Mouse (Mus musculus): ENCODE measurements around the gene Slc12a5. TPM values are rescaled to one million over a fixed set of nuclear protein-coding genes. Genes with fewer than 3 reads are reported as not detected.
A peak's percentile ranks its signal among the peaks of the same experiment; 100 is the strongest.

The Slc12a5 gene
- polyA plus RNA-seq, 1 experiment from 2014 or later: 16.1 TPM

- ATAC-seq (ENCODE audit: low FRiP score): no peak
- Histone ChIP-seq H3K27me3 (peaks cover 32% of the 10 kb centered on the region), H3K36me3 (no peaks in the 10 kb centered on the region), H3K9ac (no peak overlapping the region), H3K27ac (no peak overlapping the region), H3K9me3 (replicated peaks) (no peaks in the 10 kb centered on the region), H3K4me2 (replicated peaks) (no peak overlapping the region), H3K4me1 (peaks cover 6% of the 10 kb centered on the region), H3K4me3 (no peak overlapping the region)
- WGBS: 57% methylated on average over 11 of the region's 11 CpGs
Measured at GRCm38 (mm10) chr2:164930706-164931581, 29.7 kb upstream of the Slc12a5 start.

GRCm38 (mm10) chr2:164933534-164933933, 27.1 kb upstream of the Slc12a5 start:
- 47% methylated on average over 9 of the region's 10 CpGs for WGBS
- H3K36me3 ChIP-seq: no peaks in the 10 kb centered on the region
- no peak overlapping the region for H3K4me2 ChIP-seq (replicated peaks)
- no peak overlapping the region for H3K27ac ChIP-seq
- peaks cover 52% of the 10 kb centered on the region for H3K27me3 ChIP-seq
- no peak overlapping the region for H3K9ac ChIP-seq
- no peak overlapping the region for H3K4me3 ChIP-seq
- peaks cover 11% of the 10 kb centered on the region for H3K4me1 ChIP-seq
- no peaks in the 10 kb centered on the region for H3K9me3 ChIP-seq (replicated peaks)
- no peak for ATAC-seq (ENCODE audit: low FRiP score)

GRCm38 (mm10) chr2:164935991-164936390, 24.6 kb upstream of the Slc12a5 start:
- no peak overlapping the region for H3K9ac ChIP-seq
- no peaks in the 10 kb centered on the region for H3K9me3 ChIP-seq (replicated peaks)
- H3K4me1 ChIP-seq: peaks cover 32% of the 10 kb centered on the region
- H3K36me3 ChIP-seq: no peaks in the 10 kb centered on the region
- H3K27ac ChIP-seq: no peak overlapping the region
- no peak overlapping the region for H3K4me2 ChIP-seq (replicated peaks)
- H3K4me3 ChIP-seq: no peak overlapping the region
- WGBS: 71% methylated on average over 4 of the region's 4 CpGs
- peaks cover 64% of the 10 kb centered on the region for H3K27me3 ChIP-seq
- no peak for ATAC-seq (ENCODE audit: low FRiP score)

- Histone ChIP-seq H3K4me2 (replicated peaks) (peak overlapping the region; percentile 67), H3K36me3 (no peaks in the 10 kb centered on the region), H3K9ac (peak overlapping the region; percentile 43), H3K4me1 (peaks cover 29% of the 10 kb centered on the region), H3K4me3 (peak overlapping the region; percentile 31), H3K9me3 (replicated peaks) (no peaks in the 10 kb centered on the region), H3K27me3 (peaks cover 58% of the 10 kb centered on the region), H3K27ac (peak overlapping the region; percentile 66)
- WGBS: 3% methylated on average over 39 of the region's 39 CpGs
- peak; percentile 90 for ATAC-seq (ENCODE audit: low FRiP score)
Measured at GRCm38 (mm10) chr2:164938146-164939091, 22.2 kb upstream of the Slc12a5 start.

- Histone ChIP-seq H3K36me3 (no peaks in the 10 kb centered on the region), H3K27ac (peak overlapping the region; percentile 66), H3K9ac (peak overlapping the region; percentile 43), H3K4me2 (replicated peaks) (peak overlapping the region; percentile 67), H3K4me3 (peak overlapping the region; percentile 31), H3K4me1 (peaks cover 29% of the 10 kb centered on the region), H3K27me3 (peaks cover 55% of the 10 kb centered on the region), H3K9me3 (replicated peaks) (no peaks in the 10 kb centered on the region)
- peak; percentile 68 for ATAC-seq (ENCODE audit: low FRiP score)
- WGBS: 1% methylated on average over 11 of the region's 11 CpGs
Measured at GRCm38 (mm10) chr2:164939106-164939505, 21.5 kb upstream of the Slc12a5 start.

GRCm38 (mm10) chr2:164940140-164940830, 20.3 kb upstream of the Slc12a5 start, which contains the start of gene Mmp9:
Gene Mmp9, plus strand, starts transcription at chr2:164940780.
- WGBS: 20% methylated on average over 10 of the region's 10 CpGs
- Histone ChIP-seq H3K27ac (no peak within 1 kb of the TSS), H3K9ac (no peak within 1 kb of the TSS), H3K4me3 (no peak within 1 kb of the TSS), H3K9me3 (replicated peaks) (no peaks in the 10 kb centered on the region), H3K4me1 (peaks cover 29% of the 10 kb centered on the region), H3K27me3 (peaks cover 49% of the 10 kb centered on the region), H3K36me3 (no peaks in the 10 kb centered on the region), H3K4me2 (replicated peaks) (peak within 1 kb of the TSS; percentile 67)
- no peak for ATAC-seq (ENCODE audit: low FRiP score)

GRCm38 (mm10) chr2:164942692-164943290, 17.8 kb upstream of the Slc12a5 start:
- Histone ChIP-seq H3K36me3 (no peaks in the 10 kb centered on the region), H3K9me3 (replicated peaks) (no peaks in the 10 kb centered on the region), H3K4me2 (replicated peaks) (no peak overlapping the region), H3K27me3 (peaks cover 52% of the 10 kb centered on the region), H3K9ac (no peak overlapping the region), H3K27ac (no peak overlapping the region), H3K4me1 (peaks cover 29% of the 10 kb centered on the region), H3K4me3 (no peak overlapping the region)
- WGBS: 18% methylated on average over 5 of the region's 5 CpGs
- no peak for ATAC-seq (ENCODE audit: low FRiP score)

- no peaks in the 10 kb centered on the region for H3K9me3 ChIP-seq (replicated peaks)
- no peak overlapping the region for H3K9ac ChIP-seq
- ATAC-seq (ENCODE audit: low FRiP score): no peak
- no peak overlapping the region for H3K27ac ChIP-seq
- peaks cover 78% of the 10 kb centered on the region for H3K27me3 ChIP-seq
- peaks cover 15% of the 10 kb centered on the region for H3K4me1 ChIP-seq
- WGBS: 34% methylated on average over 4 of the region's 4 CpGs
- H3K4me2 ChIP-seq (replicated peaks): no peak overlapping the region
- H3K4me3 ChIP-seq: no peak overlapping the region
- no peaks in the 10 kb centered on the region for H3K36me3 ChIP-seq
Measured at GRCm38 (mm10) chr2:164947506-164947905, 13.1 kb upstream of the Slc12a5 start.

- no peak overlapping the region for H3K9ac ChIP-seq
- H3K4me3 ChIP-seq: no peak overlapping the region
- no peaks in the 10 kb centered on the region for H3K9me3 ChIP-seq (replicated peaks)
- peaks cover 15% of the 10 kb centered on the region for H3K4me1 ChIP-seq
- H3K4me2 ChIP-seq (replicated peaks): no peak overlapping the region; the same call in 1 of the 2 replicates
- 14% methylated on average over 6 of the region's 7 CpGs for WGBS
- H3K36me3 ChIP-seq: no peaks in the 10 kb centered on the region
- no peak overlapping the region for H3K27ac ChIP-seq
- peaks cover 79% of the 10 kb centered on the region for H3K27me3 ChIP-seq
- no peak for ATAC-seq (ENCODE audit: low FRiP score)
Measured at GRCm38 (mm10) chr2:164947930-164948329, 12.7 kb upstream of the Slc12a5 start.

GRCm38 (mm10) chr2:164948962-164949361, 11.6 kb upstream of the Slc12a5 start:
- H3K27me3 ChIP-seq: peaks cover 85% of the 10 kb centered on the region
- ATAC-seq (ENCODE audit: low FRiP score): no peak
- H3K4me3 ChIP-seq: peak overlapping the region; percentile 17
- H3K36me3 ChIP-seq: no peaks in the 10 kb centered on the region
- peaks cover 22% of the 10 kb centered on the region for H3K4me1 ChIP-seq
- no peaks in the 10 kb centered on the region for H3K9me3 ChIP-seq (replicated peaks)
- 7% methylated on average over 25 of the region's 25 CpGs for whole genome bisulfite sequencing
- H3K4me2 ChIP-seq (replicated peaks): peak overlapping the region; percentile 42
- H3K27ac ChIP-seq: no peak overlapping the region
- H3K9ac ChIP-seq: no peak overlapping the region

- Histone ChIP-seq H3K4me3 (no peak overlapping the region), H3K27me3 (peaks cover 89% of the 10 kb centered on the region), H3K36me3 (no peaks in the 10 kb centered on the region), H3K4me2 (replicated peaks) (no peak overlapping the region), H3K4me1 (peaks cover 22% of the 10 kb centered on the region), H3K9me3 (replicated peaks) (no peaks in the 10 kb centered on the region), H3K9ac (no peak overlapping the region), H3K27ac (no peak overlapping the region)
- no peak for ATAC-seq (ENCODE audit: low FRiP score)
- 29% methylated on average over 13 of the region's 13 CpGs for WGBS
Measured at GRCm38 (mm10) chr2:164950501-164950900, 10.1 kb upstream of the Slc12a5 start.

All from hindbrain, embryonic 12.5 days (tissue).